Mouse (Mus musculus) heart, adult 2 months (tissue): ENCODE results near the gene Meioc. TPM values are rescaled to one million over a fixed set of nuclear protein-coding genes. Genes with fewer than 3 reads are reported as not detected.
A peak's percentile ranks its signal among the peaks of the same experiment; 100 is the strongest.

Experiments used
- DNase-seq, 2 experiments: peaks; one replicate each; pipeline ENCODE4 v3.0.0; 2021
- H3K27ac ChIP-seq: fragments of 200-600 bp; 2 replicates; pipeline ENCODE4 v1.8.1; 2022
- H3K27me3 ChIP-seq: fragments of 200-500 bp; 2 replicates; pipeline ENCODE4 v1.6.1; 2012; ENCODE audit warnings: mild to moderate bottlenecking, low read length, inconsistent platforms, mixed read lengths; ENCODE audit not compliant: control insufficient read depth, insufficient read depth
- H3K36me3 ChIP-seq: fragments of 200-500 bp; 2 replicates; pipeline ENCODE4 v1.6.1; 2012; ENCODE audit warnings: low read length, inconsistent platforms; ENCODE audit not compliant: control insufficient read depth, insufficient read depth
- H3K4me1 ChIP-seq: fragments of 200-500 bp; 2 replicates; pipeline ENCODE4 v1.6.1; 2011; ENCODE audit warnings: low read length; ENCODE audit not compliant: control insufficient read depth, insufficient read depth
- H3K4me3 ChIP-seq: fragments of 200-600 bp; 2 replicates; pipeline ENCODE4 v1.8.1; 2022
- H3K79me2 ChIP-seq: fragments of 200-500 bp; replicated peaks from 2 replicates; pipeline ENCODE4 v1.6.1; 2012; ENCODE audit warnings: mild to moderate bottlenecking, inconsistent platforms, low read length, moderate library complexity, mixed read lengths; ENCODE audit not compliant: control insufficient read depth, insufficient read depth
- H3K9ac ChIP-seq: fragments of 200-500 bp; 2 replicates; pipeline ENCODE4 v1.6.1; 2012; ENCODE audit warnings: low read depth, mild to moderate bottlenecking, control low read depth, inconsistent platforms, low read length, mixed read lengths
- CTCF ChIP-seq: fragments of 200-600 bp; IDR thresholded peaks from 2 replicates; pipeline ENCODE4 v1.8.1; 2022; ENCODE audit warnings: antibody characterized with exemption, mild to moderate bottlenecking, moderate library complexity
- EP300 ChIP-seq: fragments of 200-500 bp; IDR thresholded peaks from 2 replicates; pipeline ENCODE4 v1.6.1; 2011; ENCODE audit warnings: low read depth, low read length, control low read depth; ENCODE audit not compliant: insufficient read depth
- POLR2A ChIP-seq: fragments of 200-500 bp; IDR thresholded peaks from 2 replicates; pipeline ENCODE4 v1.6.1; 2011; ENCODE audit warnings: mild to moderate bottlenecking, low read depth, low read length, control low read depth; ENCODE audit not compliant: insufficient read depth
- WGBS: fragments of 180-500 bp; shearing (Covaris S2); methylation state at CpG from one replicate; pipeline ENCODE4 v1.1.7; 2018; 5-methylcytosine and 5-hydroxymethylcytosine counted together
- intact Hi-C: fragments of 180-260 bp; cut with DNase I; formaldehyde crosslinking; loops from one replicate; pipeline ENCODE4 v1.15.1; 2025
- long read RNA-seq: library from polyadenylated mRNA; stranded (forward); transcript quantifications from one replicate; pipeline ENCODE4 v2.0.0, GENCODE M21; 2021
- polyA plus RNA-seq: library from polyadenylated mRNA; depleted of rRNA; stranded (reverse); fragments of >200 nt; gene quantifications from 2 replicates; pipeline ENCODE4 v1.2.3, GENCODE M21; 2012; rRNA removed
- total RNA-seq, 2 experiments: library from RNA; stranded (reverse); gene quantifications; 2 replicates each; pipeline ENCODE4 v1.2.3; 2021

Gene Meioc
- total RNA-seq (not detected), polyA plus RNA-seq (0.09 TPM in 1 of 2 replicates, not detected in the other)
- long read RNA-seq: 0 reads

DNA sequence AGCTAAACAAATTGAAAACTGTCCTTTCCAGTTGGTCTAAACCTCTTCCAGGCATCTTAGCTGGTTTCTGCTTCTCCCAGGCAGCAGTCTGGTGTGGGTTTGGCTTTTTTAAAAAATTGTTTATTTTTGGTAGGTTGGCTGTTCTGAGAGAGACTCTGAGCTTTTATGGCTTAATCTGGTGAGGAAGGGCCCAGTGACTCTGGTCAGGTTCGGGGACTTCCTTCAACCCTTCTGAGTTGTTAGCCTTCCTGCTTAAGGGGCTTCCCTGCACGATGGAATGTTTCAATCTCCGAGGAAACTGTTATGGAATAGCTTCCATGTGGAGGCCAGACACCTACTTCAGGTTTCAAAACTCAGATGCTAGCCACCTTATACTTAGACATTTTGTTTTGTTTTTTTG lies at the start of gene Meioc:
Gene Meioc, plus strand, starts transcription at position 301 of the 400 bp plus-strand sequence.
- intact Hi-C loops: no loop called here
- WGBS: 68% methylated on average over 3 of the region's 3 CpGs
- Histone ChIP-seq H3K4me1 (no peaks in the 10 kb centered on the region), H3K27ac (no peak within 1 kb of the TSS), H3K27me3 (peaks cover 14% of the 10 kb centered on the region), H3K79me2 (no peaks in the 10 kb centered on the region), H3K9ac (no peak within 1 kb of the TSS), H3K36me3 (no peaks in the 10 kb centered on the region), H3K4me3 (no peak within 1 kb of the TSS)
- no peak for TF ChIP-seq EP300
- no peak for TF ChIP-seq POLR2A
- TF ChIP-seq CTCF: no peak
- no peak for DNase-seq

DNA sequence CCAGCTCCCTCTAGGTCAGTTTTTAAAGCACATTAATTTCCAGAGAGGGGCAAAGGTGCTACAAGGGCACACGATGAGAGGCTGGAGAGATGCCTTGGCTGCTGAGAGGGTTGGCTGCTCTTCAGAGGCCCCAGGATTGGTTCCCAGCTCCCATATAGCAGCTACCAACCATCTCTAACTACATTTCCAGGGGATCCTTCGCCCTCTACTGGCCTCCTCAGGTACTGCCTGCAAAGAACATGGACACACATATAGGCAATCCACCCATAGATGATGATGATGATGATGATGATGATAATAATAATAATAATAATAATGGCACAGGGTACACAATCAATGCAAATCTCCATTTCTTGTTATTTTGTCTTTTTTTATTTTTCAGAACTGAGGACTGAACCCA lies 44.1 kb upstream of the Meioc start:
- Histone ChIP-seq H3K9ac (no peak overlapping the region), H3K4me3 (no peak overlapping the region), H3K4me1 (no peaks in the 10 kb centered on the region), H3K79me2 (no peaks in the 10 kb centered on the region), H3K27ac (no peak overlapping the region), H3K27me3 (no peaks in the 10 kb centered on the region), H3K36me3 (no peaks in the 10 kb centered on the region)
- 55% methylated on average over 2 of the region's 2 CpGs for WGBS
- TF ChIP-seq CTCF: peak; percentile 24; the same call in 1 of the 2 replicates
- TF ChIP-seq POLR2A: no peak
- intact Hi-C loops: no loop called here
- no peak for DNase-seq

DNA sequence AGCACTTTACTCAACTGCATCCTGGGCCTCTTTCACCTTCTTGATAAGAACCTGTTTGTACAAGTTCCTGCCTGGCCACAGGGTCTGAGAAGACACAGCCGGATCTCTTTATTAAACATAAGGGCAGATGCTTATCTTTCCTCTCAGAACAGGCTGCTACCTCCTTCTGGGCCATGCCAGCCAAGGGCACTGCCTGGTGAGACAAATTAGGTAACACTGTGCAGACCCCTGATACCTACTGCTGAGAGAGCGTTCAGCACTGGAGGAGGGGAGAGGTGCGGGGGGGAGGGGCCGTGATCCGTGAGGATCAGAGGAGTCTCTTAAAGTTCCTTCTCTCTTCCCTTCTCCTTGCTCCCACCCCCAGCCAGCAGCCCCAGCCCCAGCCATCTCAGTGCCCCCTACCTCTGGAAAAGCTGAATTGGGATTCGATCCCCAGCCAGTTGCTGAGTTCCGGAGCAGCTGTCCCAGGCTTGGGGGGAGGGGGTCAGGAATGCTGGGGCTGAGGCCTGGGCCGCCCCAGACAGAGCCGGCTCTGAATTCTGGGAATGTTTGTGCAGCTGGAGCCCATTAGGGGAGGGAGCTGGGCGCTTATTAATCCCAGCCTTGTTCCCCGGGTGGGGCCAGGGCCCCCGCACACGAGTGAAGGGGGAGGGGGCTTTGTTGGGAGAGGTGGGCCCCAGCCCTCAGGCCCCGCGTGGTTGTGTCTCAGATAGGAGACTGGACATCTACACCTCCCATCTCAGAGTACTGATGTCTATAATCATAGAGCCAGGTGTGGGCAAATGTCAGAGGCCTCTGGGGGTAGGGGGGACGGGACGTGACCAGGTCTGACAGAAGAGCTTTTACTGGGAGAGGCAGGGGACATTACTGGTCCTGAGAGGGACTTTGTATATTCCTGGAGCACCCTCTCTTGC lies 39.4 kb upstream of the Meioc start:
- no peaks in the 10 kb centered on the region for H3K27me3 ChIP-seq
- no peak overlapping the region for H3K4me3 ChIP-seq
- no peak for TF ChIP-seq EP300
- no peak for TF ChIP-seq CTCF
- no peaks in the 10 kb centered on the region for H3K79me2 ChIP-seq
- H3K27ac ChIP-seq: no peak overlapping the region
- peak; percentile 27 for DNase-seq
- H3K36me3 ChIP-seq: no peaks in the 10 kb centered on the region
- intact Hi-C loops: no loop called here
- 20% methylated on average over 17 of the region's 17 CpGs for whole genome bisulfite sequencing
- no peak overlapping the region for H3K9ac ChIP-seq
- H3K4me1 ChIP-seq: no peaks in the 10 kb centered on the region

DNA sequence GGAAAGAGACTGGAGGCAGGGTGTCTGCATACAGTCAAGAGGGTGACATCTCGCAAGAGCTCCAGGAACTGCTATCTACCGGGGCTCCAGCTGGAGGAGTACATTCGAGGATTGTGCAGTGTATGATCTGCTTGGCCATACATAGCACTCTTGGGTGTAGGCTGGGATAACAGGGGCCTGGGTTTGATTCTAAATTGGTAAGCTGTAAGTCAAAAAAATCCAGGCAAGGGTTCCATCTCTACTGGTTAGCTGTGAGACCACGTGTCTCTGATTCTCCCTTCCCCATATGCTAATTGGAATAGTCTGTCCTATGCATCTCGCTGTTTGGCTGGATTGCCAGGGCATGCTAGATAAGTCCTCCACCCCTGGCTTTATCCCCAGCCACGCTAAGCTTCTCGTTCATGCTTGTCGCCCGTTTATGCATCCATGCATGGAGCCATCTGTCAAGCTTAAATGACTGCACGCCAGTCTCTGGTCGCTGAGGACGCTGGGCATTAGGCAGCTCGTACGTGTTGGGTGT lies 38.6 kb upstream of the Meioc start:
- Histone ChIP-seq H3K27me3 (no peaks in the 10 kb centered on the region), H3K79me2 (no peaks in the 10 kb centered on the region), H3K9ac (no peak overlapping the region), H3K36me3 (no peaks in the 10 kb centered on the region), H3K4me1 (no peaks in the 10 kb centered on the region), H3K27ac (no peak overlapping the region), H3K4me3 (no peak overlapping the region)
- intact Hi-C loops: no loop called here
- WGBS: 61% methylated on average over 14 of the region's 14 CpGs
- TF ChIP-seq POLR2A (no peak), CTCF (no peak), EP300 (no peak)
- DNase-seq: no peak

DNA sequence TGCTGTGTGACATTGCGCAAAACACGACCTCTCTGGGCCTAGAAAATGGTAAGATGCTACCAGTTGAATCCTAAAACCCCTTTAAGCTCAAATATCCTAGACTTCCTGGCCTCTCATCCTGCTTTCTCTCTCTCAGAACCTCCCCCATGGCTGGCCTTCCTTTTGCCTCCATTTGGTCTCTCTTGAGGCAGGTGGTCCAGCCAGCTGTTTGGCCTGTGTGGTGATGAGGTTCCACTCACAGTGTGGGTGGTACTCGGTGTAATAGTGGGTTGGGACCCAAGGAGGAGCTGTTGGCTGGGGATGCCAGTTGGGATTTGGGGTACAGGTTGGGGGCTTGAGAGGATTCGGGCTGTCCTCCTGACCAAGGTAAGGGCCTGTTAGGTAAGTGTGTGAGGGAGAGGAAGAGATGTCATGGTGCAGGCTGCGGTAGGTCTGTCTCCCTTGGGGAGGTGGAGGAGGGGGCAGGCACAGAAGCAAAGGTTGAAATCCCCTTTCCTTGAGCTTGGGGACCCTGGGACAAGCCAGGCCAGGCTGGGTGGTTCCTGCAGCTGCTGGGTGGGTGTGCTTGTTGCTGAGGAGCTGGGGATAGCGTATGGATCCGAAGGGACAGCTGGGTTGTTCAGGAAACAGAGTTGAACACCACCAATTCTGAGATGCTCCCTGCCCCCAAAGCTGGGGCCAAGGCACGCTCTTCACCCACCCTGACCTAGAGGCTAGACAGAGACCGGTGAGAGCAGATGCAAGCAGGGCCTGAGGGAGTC lies 36.2 kb upstream of the Meioc start:
- intact Hi-C loops: no loop called here

More for the DNA sequence above, 36.2 kb upstream of the Meioc start:
- Histone ChIP-seq H3K36me3 (no peaks in the 10 kb centered on the region), H3K27ac (no peak overlapping the region), H3K79me2 (no peaks in the 10 kb centered on the region), H3K9ac (no peak overlapping the region), H3K27me3 (no peaks in the 10 kb centered on the region), H3K4me3 (no peak overlapping the region), H3K4me1 (no peaks in the 10 kb centered on the region)
- no peak for TF ChIP-seq POLR2A
- no peak for TF ChIP-seq EP300
- no peak for TF ChIP-seq CTCF
- DNase-seq: no peak
- 89% methylated on average over 9 of the region's 9 CpGs for WGBS
